Mouse (Mus musculus) spleen, adult 2 months (tissue): ENCODE results near the gene Il6.

Experiments used
- CTCF ChIP-seq: fragments of 200-500 bp; IDR thresholded peaks from 2 replicates; pipeline ENCODE4 v1.5.1; 2011; ENCODE audit warnings: mild to moderate bottlenecking, inconsistent platforms; ENCODE audit not compliant: insufficient read depth, insufficient read length, insufficient replicate concordance; ENCODE audit errors: extremely low read depth
- POLR2A ChIP-seq: fragments of 200-500 bp; IDR thresholded peaks from 2 replicates; pipeline ENCODE4 v1.6.1; 2011; ENCODE audit warnings: low read depth, low read length, inconsistent platforms

DNA sequence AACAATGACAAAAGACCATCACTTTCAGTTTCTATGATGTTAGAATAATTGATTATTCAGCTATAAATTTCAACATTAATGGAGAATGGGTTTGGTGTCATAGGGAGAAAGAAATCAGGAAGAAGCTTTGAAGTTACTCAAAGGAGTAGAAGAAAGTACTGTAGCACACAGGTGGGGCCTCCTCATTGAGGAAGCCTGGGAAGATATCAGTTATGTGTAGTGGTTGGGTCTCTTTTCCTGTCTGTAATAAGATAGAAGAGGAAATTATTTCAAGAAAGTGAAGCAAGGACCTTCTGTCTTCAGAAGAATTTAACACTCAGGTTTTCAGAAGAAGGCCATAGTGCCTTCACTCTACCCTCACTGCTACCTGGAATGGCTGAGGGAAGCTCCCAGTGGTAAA is 38.8 kb upstream of the Il6 start:
- TF ChIP-seq CTCF (no peak), POLR2A (no peak)
